Mouse (Mus musculus) myocyte (in vitro differentiated cells): ENCODE data around the gene Macrod2. TPM values are rescaled to one million over a fixed set of nuclear protein-coding genes. Genes with fewer than 3 reads are reported as not detected.

Experiments
- H3K27me3 ChIP-seq: one replicate; pipeline ENCODE4 v1.6.1; 2011; ENCODE audit not compliant: control insufficient read depth, insufficient read depth, insufficient read length
- H3K36me3 ChIP-seq: one replicate; pipeline ENCODE4 v1.6.1; 2011; ENCODE audit not compliant: control insufficient read depth, insufficient read depth
- H3K4me2 ChIP-seq: one replicate; pipeline ENCODE4 v1.6.1; 2011; ENCODE audit warnings: low read depth, control low read depth
- H3K4me3 ChIP-seq: one replicate; pipeline ENCODE4 v1.5.1; 2011; ENCODE audit warnings: mild to moderate bottlenecking, control low read depth, moderate library complexity
- H3K79me2 ChIP-seq: one replicate; pipeline ENCODE4 v1.6.1; 2011; ENCODE audit not compliant: control insufficient read depth, insufficient read depth
- H3ac ChIP-seq: one replicate; pipeline ENCODE4 v1.6.1; 2011; ENCODE audit not compliant: control insufficient read depth, insufficient read length
- CEBPB ChIP-seq: IDR thresholded peaks from 2 replicates; pipeline ENCODE4 v1.6.1; 2011; ENCODE audit warnings: mild to moderate bottlenecking, moderate library complexity; ENCODE audit not compliant: poor library complexity, insufficient read depth, severe bottlenecking
- E2F4 ChIP-seq: IDR thresholded peaks from one replicate; pipeline ENCODE4 v1.6.1; 2011; ENCODE audit warnings: mild to moderate bottlenecking, control low read depth, moderate library complexity; ENCODE audit not compliant: insufficient read depth
- MAX ChIP-seq: IDR thresholded peaks from one replicate; pipeline ENCODE4 v1.6.1; 2011; ENCODE audit warnings: low read depth, mild to moderate bottlenecking, control low read depth
- MYOD1 ChIP-seq, 3 experiments: IDR thresholded peaks; one replicate each; pipeline ENCODE4 v1.6.1; 2011; ENCODE audit warnings: control low read depth in 2 of 3, low read depth in 2 of 3, mild to moderate bottlenecking in 2 of 3, moderate library complexity in 1 of 3; ENCODE audit not compliant: insufficient read length in 2 of 3, control insufficient read depth in 1 of 3
- MYOG ChIP-seq, 3 experiments: IDR thresholded peaks; one replicate each; pipeline ENCODE4 v1.6.1; 2011; ENCODE audit warnings: control low read depth in 2 of 3, low read depth in 2 of 3, mild to moderate bottlenecking in 2 of 3; ENCODE audit not compliant: insufficient read length in 2 of 3, control insufficient read depth in 1 of 3, insufficient read depth in 1 of 3
- POLR2A ChIP-seq: IDR thresholded peaks from one replicate; pipeline ENCODE4 v1.6.1; 2011; ENCODE audit warnings: low read depth, mild to moderate bottlenecking, control low read depth, moderate library complexity; ENCODE audit not compliant: insufficient read length
- POLR2AphosphoS2 ChIP-seq: IDR thresholded peaks from one replicate; pipeline ENCODE4 v1.6.1; 2011; ENCODE audit warnings: low read depth, control low read depth; ENCODE audit not compliant: insufficient read length
- REST ChIP-seq: IDR thresholded peaks from one replicate; pipeline ENCODE4 v1.6.1; 2011; ENCODE audit warnings: mild to moderate bottlenecking, control low read depth, moderate library complexity; ENCODE audit not compliant: insufficient read depth, insufficient read length
- SRF ChIP-seq: IDR thresholded peaks from one replicate; pipeline ENCODE4 v1.6.1; 2011; ENCODE audit warnings: low read depth; ENCODE audit not compliant: control insufficient read depth, insufficient read length
- TCF12 ChIP-seq: IDR thresholded peaks from one replicate; pipeline ENCODE4 v1.6.1; 2011; ENCODE audit warnings: mild to moderate bottlenecking, control low read depth; ENCODE audit not compliant: poor library complexity, insufficient read depth, severe bottlenecking
- TCF3 ChIP-seq: IDR thresholded peaks from one replicate; pipeline ENCODE4 v1.6.1; 2011; ENCODE audit warnings: low read depth, control low read depth; ENCODE audit not compliant: insufficient read length
- USF1 ChIP-seq: IDR thresholded peaks from one replicate; pipeline ENCODE4 v1.6.1; 2011; ENCODE audit warnings: low read depth, mild to moderate bottlenecking, control low read depth, moderate library complexity
- polyA plus RNA-seq: library from polyadenylated mRNA; unstranded; fragments of >200 nt; fragmentation: generic; extraction: Trizol; gene quantifications from one replicate; pipeline ENCODE4 v1.2.1, GENCODE M21; 2012; ENCODE audit warnings: missing spikeins

The Macrod2 gene
- polyA plus RNA-seq, 1 experiment = 0.96 TPM

- H3K36me3 ChIP-seq = no peaks in the 10 kb centered on the region
- H3K27me3 ChIP-seq = no peaks in the 10 kb centered on the region
- H3K4me3 ChIP-seq = no peak overlapping the region
- H3K79me2 ChIP-seq = no peaks in the 10 kb centered on the region
- no peak overlapping the region for H3ac ChIP-seq
- TF ChIP-seq TCF12 (no peak), SRF (no peak), TCF3 (no peak)
- H3K4me2 ChIP-seq = no peak overlapping the region
Measured at GRCm38 (mm10) chr2:140811693-140812092, 416.6 kb downstream of the Macrod2 start.

GRCm38 (mm10) chr2:140819391-140820120 is 424.4 kb downstream of the Macrod2 start:
- Histone ChIP-seq H3K79me2 (no peaks in the 10 kb centered on the region), H3K27me3 (no peaks in the 10 kb centered on the region), H3ac (no peak overlapping the region), H3K4me3 (no peak overlapping the region), H3K36me3 (no peaks in the 10 kb centered on the region), H3K4me2 (no peak overlapping the region)
- TF ChIP-seq TCF3 (no peak), POLR2A (no peak), E2F4 (no peak), USF1 (no peak), SRF (no peak), MYOD1 (IDR thresholded peaks at IDR 0.05; ENCODE audit: control insufficient read depth in 1 of 3, insufficient read length in 2 of 3, low read depth in 2 of 3) (no peak), TCF12 (no peak), CEBPB (no peak), MAX (no peak), MYOG (IDR thresholded peaks at IDR 0.05; ENCODE audit: control insufficient read depth in 1 of 3, insufficient read depth in 1 of 3, insufficient read length in 2 of 3, low read depth in 2 of 3) (no peak), REST (no peak), POLR2AphosphoS2 (no peak)

GRCm38 (mm10) chr2:140822378-140822777 is 427.3 kb downstream of the Macrod2 start:
- no peak overlapping the region for H3K4me2 ChIP-seq
- no peaks in the 10 kb centered on the region for H3K27me3 ChIP-seq
- H3K4me3 ChIP-seq = no peak overlapping the region
- no peaks in the 10 kb centered on the region for H3K36me3 ChIP-seq
- no peaks in the 10 kb centered on the region for H3K79me2 ChIP-seq
- no peak for TF ChIP-seq TCF3
- TF ChIP-seq E2F4 = no peak
- no peak for TF ChIP-seq MYOD1 (IDR thresholded peaks at IDR 0.05; ENCODE audit: control insufficient read depth in 1 of 3, insufficient read length in 2 of 3, low read depth in 2 of 3)
- no peak for TF ChIP-seq POLR2A
- TF ChIP-seq REST = no peak
- TF ChIP-seq USF1 = no peak
- TF ChIP-seq MYOG (IDR thresholded peaks at IDR 0.05; ENCODE audit: control insufficient read depth in 1 of 3, insufficient read depth in 1 of 3, insufficient read length in 2 of 3, low read depth in 2 of 3) = no peak
- no peak for TF ChIP-seq POLR2AphosphoS2
- TF ChIP-seq TCF12 = no peak
- no peak for TF ChIP-seq SRF
- TF ChIP-seq CEBPB = no peak
- TF ChIP-seq MAX = no peak
- H3ac ChIP-seq = no peak overlapping the region

- Histone ChIP-seq H3K79me2 (no peaks in the 10 kb centered on the region), H3K27me3 (no peaks in the 10 kb centered on the region), H3ac (no peak overlapping the region), H3K4me3 (no peak overlapping the region), H3K4me2 (no peak overlapping the region), H3K36me3 (no peaks in the 10 kb centered on the region)
- TF ChIP-seq E2F4 (no peak), TCF12 (no peak), SRF (no peak), MYOG (IDR thresholded peaks at IDR 0.05; ENCODE audit: control insufficient read depth in 1 of 3, insufficient read depth in 1 of 3, insufficient read length in 2 of 3, low read depth in 2 of 3) (no peak), POLR2AphosphoS2 (no peak), USF1 (no peak), TCF3 (no peak), MYOD1 (IDR thresholded peaks at IDR 0.05; ENCODE audit: control insufficient read depth in 1 of 3, insufficient read length in 2 of 3, low read depth in 2 of 3) (no peak), CEBPB (no peak), POLR2A (no peak), REST (no peak), MAX (no peak)
Measured at GRCm38 (mm10) chr2:140826241-140826640, 431.1 kb downstream of the Macrod2 start.

- Histone ChIP-seq H3K36me3 (no peaks in the 10 kb centered on the region), H3K4me2 (no peak overlapping the region), H3K4me3 (no peak overlapping the region), H3K79me2 (no peaks in the 10 kb centered on the region), H3ac (no peak overlapping the region), H3K27me3 (no peaks in the 10 kb centered on the region)
- TF ChIP-seq CEBPB (no peak), USF1 (no peak), SRF (no peak), TCF12 (no peak), MAX (no peak), TCF3 (no peak), E2F4 (no peak), MYOD1 (IDR thresholded peaks at IDR 0.05; ENCODE audit: control insufficient read depth in 1 of 3, insufficient read length in 2 of 3, low read depth in 2 of 3) (no peak), MYOG (IDR thresholded peaks at IDR 0.05; ENCODE audit: control insufficient read depth in 1 of 3, insufficient read depth in 1 of 3, insufficient read length in 2 of 3, low read depth in 2 of 3) (no peak), REST (no peak), POLR2A (no peak), POLR2AphosphoS2 (no peak)
Measured at GRCm38 (mm10) chr2:140828859-140829258, 433.8 kb downstream of the Macrod2 start.
